Mouse (Mus musculus) kidney, postnatal 0 days (tissue): ENCODE measurements around the gene Heatr9. TPM values are rescaled to one million over a fixed set of nuclear protein-coding genes. Genes with fewer than 3 reads are reported as not detected.
A peak's percentile ranks its signal among the peaks of the same experiment; 100 is the strongest.

Experiments
- ATAC-seq: fragments of 200-750 bp; cut with Nextera tagmentation; replicated peaks from 2 replicates; pipeline ENCODE4 v1.8.0; 2017; ENCODE audit warnings: low read depth, moderate number of reproducible peaks, moderate TSS enrichment, moderate library complexity; ENCODE audit not compliant: low FRiP score
- DNase-seq: peaks from one replicate; pipeline ENCODE4 v3.0.0-alpha.2; 2016; ENCODE audit warnings: low spot score
- H3K27ac ChIP-seq: fragments of 300-500 bp; sonication (generic); 2 replicates; pipeline ENCODE4 v1.5.1; 2014; ENCODE audit warnings: mild to moderate bottlenecking
- H3K27me3 ChIP-seq: fragments of 300-500 bp; sonication (generic); 2 replicates; pipeline ENCODE4 v1.6.1; 2014; ENCODE audit warnings: low read length, mixed read lengths; ENCODE audit not compliant: insufficient read depth
- H3K36me3 ChIP-seq: fragments of 300-500 bp; sonication (generic); 2 replicates; pipeline ENCODE4 v1.6.1; 2014; ENCODE audit warnings: low read length, mixed read lengths; ENCODE audit not compliant: insufficient read depth
- H3K4me1 ChIP-seq: fragments of 300-500 bp; sonication (generic); replicated peaks from 2 replicates; pipeline ENCODE4 v1.6.1; 2014; ENCODE audit warnings: antibody characterized with exemption, low read length, mixed read lengths; ENCODE audit not compliant: insufficient read depth
- H3K4me2 ChIP-seq: fragments of 300-500 bp; sonication (generic); 2 replicates; pipeline ENCODE4 v1.6.1; 2014; ENCODE audit warnings: mild to moderate bottlenecking, low read length, moderate library complexity, mixed read lengths
- H3K4me3 ChIP-seq: fragments of 300-500 bp; sonication (generic); replicated peaks from 2 replicates; pipeline ENCODE4 v1.5.1; 2014; ENCODE audit warnings: low read depth, low read length
- H3K9ac ChIP-seq: fragments of 300-500 bp; sonication (generic); 2 replicates; pipeline ENCODE4 v1.6.1; 2014; ENCODE audit warnings: low read depth, low read length
- H3K9me3 ChIP-seq: fragments of 300-500 bp; sonication (generic); replicated peaks from 2 replicates; pipeline ENCODE4 v1.6.1; 2016; ENCODE audit warnings: low read length, inconsistent platforms, mixed read lengths
- CTCF ChIP-seq: IDR thresholded peaks from 2 replicates; pipeline ENCODE4 v1.5.1; 2016; ENCODE audit warnings: antibody characterized with exemption, low read depth, mild to moderate bottlenecking, moderate library complexity
- WGBS: fragments of 180-500 bp; shearing (Covaris S2); extraction: QIAGEN DNeasy Blood & Tissue Kit; methylation state at CpG from one replicate; pipeline ENCODE4 v1.1.7; 2014; 5-methylcytosine and 5-hydroxymethylcytosine counted together
- polyA plus RNA-seq: library from polyadenylated mRNA; unstranded; fragments of >200 nt; fragmentation: Nextera tagmentation; extraction: Ambion mirVana; gene quantifications from 2 replicates; pipeline ENCODE4 v1.2.1, GENCODE M21; 2015

The Heatr9 gene
- polyA plus RNA-seq, 1 experiment from 2014 or later, result not detected

DNA sequence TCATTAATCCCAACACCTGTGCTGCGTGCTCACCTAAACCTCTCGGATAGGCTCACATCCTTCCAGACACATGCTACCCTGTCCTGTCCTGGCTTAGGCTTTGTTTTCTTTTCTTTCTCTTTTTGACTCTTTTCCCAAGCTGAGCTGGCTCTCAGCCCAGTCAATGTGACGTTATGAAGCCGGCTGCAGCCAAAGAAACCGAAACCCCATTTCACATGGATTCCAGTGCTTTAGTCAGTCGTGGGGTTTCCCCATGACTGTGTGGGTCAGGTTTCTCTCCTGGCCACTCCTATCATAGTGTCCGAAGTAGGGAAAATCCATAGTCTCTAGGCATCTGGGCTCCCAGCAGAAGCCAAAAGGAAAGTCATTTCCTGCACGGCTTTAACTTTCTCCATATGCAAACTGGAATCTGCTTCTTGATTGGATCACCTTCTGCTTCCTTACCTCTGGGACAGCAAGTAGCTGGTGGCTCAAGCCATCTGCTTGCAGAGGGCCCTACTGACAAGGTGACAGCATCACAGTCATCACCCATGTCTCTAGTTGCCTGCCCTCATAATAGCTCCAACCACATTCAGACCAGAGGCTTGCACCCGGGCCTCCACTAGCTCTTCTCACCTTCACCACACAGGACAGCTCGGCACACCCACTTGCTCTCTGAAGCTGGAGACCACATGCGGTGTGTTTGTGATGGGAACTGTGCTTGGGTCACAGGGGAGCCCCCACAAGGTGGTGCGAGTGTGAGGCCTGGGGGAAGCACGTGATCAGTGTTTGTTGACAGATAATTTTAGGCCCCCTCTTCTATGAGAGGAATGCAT lies 12.8 kb upstream of the Heatr9 start:
- Histone ChIP-seq H3K9ac (no peak overlapping the region), H3K9me3 (no peaks in the 10 kb centered on the region), H3K4me2 (peak overlapping the region; percentile 46), H3K27me3 (no peaks in the 10 kb centered on the region), H3K36me3 (no peaks in the 10 kb centered on the region), H3K4me3 (peak overlapping the region; percentile 0; the same call in 1 of the 2 replicates), H3K4me1 (0 out of 2 replicates have a peak, but pooled peaks cover 4% of the 10 kb centered on the region), H3K27ac (no peak overlapping the region)
- peak; percentile 83 for DNase-seq
- no peak for TF ChIP-seq CTCF
- 28% methylated on average over 13 of the region's 13 CpGs for WGBS
- no peak; the same call in 1 of the 2 replicates for ATAC-seq

DNA sequence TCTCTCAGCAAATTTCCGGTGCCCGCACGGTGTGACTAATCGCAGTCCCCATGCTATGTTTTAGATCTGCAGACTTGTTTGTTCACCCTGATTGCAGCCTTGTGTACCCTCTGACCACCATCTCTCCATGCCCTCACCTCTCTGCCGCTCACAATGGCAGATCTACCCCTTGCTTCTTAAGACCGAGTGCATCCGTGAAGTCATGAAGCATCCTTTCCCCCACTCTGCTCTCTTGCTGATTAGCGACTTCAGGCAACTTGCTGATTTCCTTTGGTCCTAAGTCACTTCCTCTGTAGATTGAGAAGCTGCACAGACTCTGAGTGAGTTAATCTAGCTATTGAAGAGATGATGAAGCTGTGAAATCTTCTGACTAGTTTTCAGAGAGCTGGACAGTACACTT lies 12.2 kb upstream of the Heatr9 start:
- H3K27me3 ChIP-seq, result no peaks in the 10 kb centered on the region
- H3K27ac ChIP-seq, result no peak overlapping the region
- 0 out of 2 replicates have a peak, but pooled peaks cover 4% of the 10 kb centered on the region for H3K4me1 ChIP-seq
- no peak for TF ChIP-seq CTCF
- H3K4me3 ChIP-seq, result no peak overlapping the region
- H3K4me2 ChIP-seq, result peak overlapping the region; percentile 46
- DNase-seq, result no peak
- no peak for ATAC-seq
- H3K36me3 ChIP-seq, result no peaks in the 10 kb centered on the region
- H3K9me3 ChIP-seq, result no peaks in the 10 kb centered on the region
- H3K9ac ChIP-seq, result no peak overlapping the region
- 63% methylated on average over 8 of the region's 8 CpGs for WGBS

DNA sequence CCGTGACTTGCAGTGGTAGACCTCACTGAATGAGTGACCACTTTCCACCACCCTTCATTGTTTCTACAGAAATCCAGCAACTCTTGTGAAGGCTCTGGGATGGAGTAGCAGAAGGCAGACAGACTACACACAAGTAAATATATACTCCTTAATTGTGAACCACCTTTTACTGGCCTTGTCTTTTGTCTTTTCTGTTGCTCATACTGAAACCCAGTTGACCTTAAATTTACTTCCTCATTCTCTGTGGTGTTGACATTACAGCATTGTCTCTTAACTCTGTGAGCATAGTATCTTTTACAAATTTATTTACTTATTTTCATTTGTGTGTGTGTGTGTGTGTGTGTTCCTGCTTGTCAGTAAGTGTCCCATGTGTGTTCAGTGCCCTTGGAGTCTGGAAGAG lies 11.2 kb upstream of the Heatr9 start:
- 100% methylated on average over 1 of the region's 1 CpGs for WGBS
- DNase-seq (no peak), ATAC-seq (no peak)

DNA sequence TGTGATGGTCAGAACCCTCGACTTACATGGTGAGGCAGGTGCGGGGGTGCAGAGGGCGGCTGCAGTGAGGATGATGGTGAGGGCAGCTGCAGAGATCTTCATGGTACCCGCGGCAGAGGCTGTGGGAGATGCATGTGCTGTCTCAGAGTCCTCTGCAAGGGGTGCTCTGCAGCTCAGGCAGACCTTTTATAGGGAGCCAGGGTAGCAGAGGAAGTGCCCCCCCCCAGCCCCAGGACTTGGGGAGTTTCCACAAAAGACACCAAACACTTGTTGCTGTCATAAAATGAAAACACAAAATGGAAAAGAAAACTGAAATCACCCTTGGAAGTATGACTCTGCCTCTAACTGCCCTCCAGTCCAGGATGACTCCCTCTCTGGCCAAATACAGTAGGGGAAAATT lies 8.4 kb upstream of the Heatr9 start, which contains the start of gene Ccl5:
Gene Ccl5 (minus strand): TSS at position 159 of the 400 bp plus-strand sequence.
- Histone ChIP-seq H3K27me3 (no peaks in the 10 kb centered on the region), H3K36me3 (no peaks in the 10 kb centered on the region), H3K4me1 (0 out of 2 replicates have a peak, but pooled peaks cover 4% of the 10 kb centered on the region), H3K9ac (no peak within 1 kb of the TSS), H3K4me2 (no peak within 1 kb of the TSS), H3K4me3 (no peak within 1 kb of the TSS), H3K27ac (no peak within 1 kb of the TSS), H3K9me3 (no peaks in the 10 kb centered on the region)
- DNase-seq (no peak), ATAC-seq (no peak)
- 89% methylated on average over 5 of the region's 5 CpGs for WGBS
- TF ChIP-seq CTCF, result no peak

More for the DNA sequence above, 11.2 kb upstream of the Heatr9 start:
- no peak overlapping the region for H3K27ac ChIP-seq
- no peaks in the 10 kb centered on the region for H3K27me3 ChIP-seq
- no peaks in the 10 kb centered on the region for H3K36me3 ChIP-seq
- 0 out of 2 replicates have a peak, but pooled peaks cover 4% of the 10 kb centered on the region for H3K4me1 ChIP-seq
- H3K4me2 ChIP-seq, result no peak overlapping the region
- no peak overlapping the region for H3K9ac ChIP-seq
- H3K4me3 ChIP-seq, result no peak overlapping the region
- TF ChIP-seq CTCF, result no peak
- no peaks in the 10 kb centered on the region for H3K9me3 ChIP-seq

DNA sequence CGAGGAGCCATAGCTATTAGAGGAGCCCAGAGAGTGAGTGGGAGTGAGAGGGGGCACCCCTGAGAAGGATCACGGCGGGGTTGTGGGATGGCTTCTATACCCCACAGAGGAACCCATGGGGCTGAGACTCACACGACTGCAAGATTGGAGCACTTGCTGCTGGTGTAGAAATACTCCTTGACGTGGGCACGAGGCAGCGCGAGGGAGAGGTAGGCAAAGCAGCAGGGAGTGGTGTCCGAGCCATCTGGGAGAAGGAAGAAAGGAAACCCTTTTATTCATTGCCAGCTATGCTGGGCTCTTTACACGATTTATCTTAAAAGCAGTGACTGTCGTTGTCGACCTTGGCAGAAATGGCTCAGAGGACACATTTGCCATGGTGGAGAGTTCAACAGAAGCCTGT lies 7.0 kb upstream of the Heatr9 start:
- Histone ChIP-seq H3K9me3 (no peaks in the 10 kb centered on the region), H3K27me3 (no peaks in the 10 kb centered on the region), H3K27ac (no peak overlapping the region), H3K4me2 (no peak overlapping the region), H3K9ac (no peak overlapping the region), H3K4me1 (no peaks in the 10 kb centered on the region), H3K4me3 (no peak overlapping the region), H3K36me3 (no peaks in the 10 kb centered on the region)
- ATAC-seq (no peak), DNase-seq (no peak)
- no peak for TF ChIP-seq CTCF
- WGBS, result 77% methylated on average over 12 of the region's 12 CpGs

DNA sequence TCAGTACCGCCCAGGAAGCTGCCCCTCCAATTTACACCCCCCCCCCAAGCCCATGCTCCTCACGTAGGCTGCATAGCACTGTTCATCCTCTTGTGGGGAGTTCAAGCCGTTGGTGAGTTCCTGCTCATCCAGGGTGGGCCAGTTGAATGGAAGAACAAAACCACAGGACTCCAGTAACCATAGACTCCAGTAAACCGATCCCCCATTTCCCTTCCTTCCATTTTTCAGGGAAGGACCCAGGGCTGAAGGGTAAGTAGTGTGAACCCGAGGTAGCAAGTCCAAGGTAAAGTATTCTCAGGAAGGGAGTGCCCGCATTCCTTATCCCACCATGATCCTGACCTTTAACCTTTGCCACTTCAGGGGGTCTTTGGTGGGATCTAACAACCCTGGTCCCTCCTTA lies 3.6 kb downstream of the Heatr9 start:
- Histone ChIP-seq H3K27me3 (no peaks in the 10 kb centered on the region), H3K4me2 (no peak overlapping the region), H3K4me3 (no peak overlapping the region), H3K9me3 (no peaks in the 10 kb centered on the region), H3K4me1 (no peaks in the 10 kb centered on the region), H3K9ac (no peak overlapping the region), H3K27ac (no peak overlapping the region), H3K36me3 (no peaks in the 10 kb centered on the region)
- WGBS, result 72% methylated on average over 6 of the region's 6 CpGs
- no peak for TF ChIP-seq CTCF
- ATAC-seq (no peak), DNase-seq (no peak)
